Mouse (Mus musculus): ENCODE data around the gene Zfp174.

DNA sequence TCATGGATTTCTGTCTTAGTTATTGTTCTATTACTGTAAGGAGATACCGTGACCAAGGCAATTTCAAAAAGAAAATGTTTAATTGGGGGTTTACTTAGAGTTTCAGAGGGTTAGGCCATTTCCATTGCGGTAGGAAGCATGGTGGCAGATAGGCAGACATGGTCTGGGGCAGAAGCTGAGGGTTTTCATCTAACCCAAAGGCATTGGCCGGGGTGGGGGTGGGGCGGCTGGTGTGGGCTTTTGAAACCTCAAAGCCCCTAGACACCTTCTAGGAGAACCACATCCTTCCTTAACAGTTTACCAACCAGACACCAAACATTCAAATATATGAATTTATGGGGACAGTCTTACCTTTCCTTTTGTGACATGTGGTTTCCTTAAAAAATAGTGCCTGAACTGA, 12.2 kb downstream of the Zfp174 start:
- TF ChIP-seq CTCF (IDR thresholded peaks at IDR 0.05): no peak
- no peak for TF ChIP-seq EP300 (IDR thresholded peaks at IDR 0.05)
